Mouse (Mus musculus): ENCODE measurements around the gene Sulf2. TPM values are rescaled to one million over a fixed set of nuclear protein-coding genes. Genes with fewer than 3 reads are reported as not detected.
A peak's percentile ranks its signal among the peaks of the same experiment; 100 is the strongest.

The Sulf2 gene
- polyA plus RNA-seq, 1 experiment from 2014 or later, result 73.6 TPM

DNA sequence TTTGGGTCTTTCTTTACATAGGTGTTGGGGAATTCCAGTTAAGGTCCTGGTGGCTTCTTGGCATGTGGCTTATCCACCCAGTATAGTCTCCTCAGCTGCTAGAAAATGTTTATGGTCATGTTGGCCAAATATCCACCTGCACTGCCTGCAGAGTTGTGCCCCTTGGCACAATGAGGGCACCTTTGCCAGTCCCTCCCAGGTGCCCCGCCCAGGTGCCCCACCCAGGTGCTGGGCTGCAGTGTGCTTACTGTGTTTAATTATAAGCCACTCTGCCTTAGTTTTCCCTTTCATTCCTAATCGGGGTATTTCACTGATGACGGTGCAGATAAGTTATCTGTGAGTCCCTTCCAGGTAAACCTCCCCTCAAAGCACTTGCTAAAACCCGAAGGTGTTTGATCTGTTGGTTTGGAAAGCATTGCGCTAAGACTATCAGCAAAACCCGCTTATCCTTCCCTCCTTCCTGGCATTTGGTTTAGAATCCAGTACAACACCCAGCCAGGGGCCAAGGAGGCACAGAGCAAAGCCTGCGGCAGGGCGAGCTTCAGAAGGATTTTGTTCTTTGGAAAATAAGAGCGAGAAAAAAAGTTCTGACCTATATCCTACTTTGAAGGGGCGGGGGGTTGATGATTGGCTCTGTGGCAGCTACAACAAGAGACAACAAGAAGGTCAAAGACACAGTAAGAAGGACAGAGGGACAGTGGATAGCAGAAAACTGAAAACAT lies 7.4 kb downstream of the Sulf2 start:
- Histone ChIP-seq H3K36me3 (ENCODE audit: control insufficient read depth, insufficient read depth, low read length) (no peaks in the 10 kb centered on the region), H3K27me3 (replicated peaks; ENCODE audit: control insufficient read depth, insufficient read depth, low read length) (0 out of 2 replicates have a peak, but pooled peaks cover 3% of the 10 kb centered on the region), H3K4me1 (ENCODE audit: control insufficient read depth, insufficient read depth, low read depth, low read length) (peaks cover 29% of the 10 kb centered on the region), H3K9ac (ENCODE audit: low read depth, low read length) (no peak overlapping the region), H3K4me3 (ENCODE audit: low read length) (no peak overlapping the region), H3K27ac (ENCODE audit: low read depth, low read length) (no peak overlapping the region), H3K4me2 (ENCODE audit: low read length) (no peak overlapping the region), H3K9me3 (ENCODE audit: control insufficient read depth, low read length) (no peaks in the 10 kb centered on the region)
- WGBS, result 88% methylated on average over 10 of the region's 10 CpGs
- ATAC-seq, result no peak

DNA sequence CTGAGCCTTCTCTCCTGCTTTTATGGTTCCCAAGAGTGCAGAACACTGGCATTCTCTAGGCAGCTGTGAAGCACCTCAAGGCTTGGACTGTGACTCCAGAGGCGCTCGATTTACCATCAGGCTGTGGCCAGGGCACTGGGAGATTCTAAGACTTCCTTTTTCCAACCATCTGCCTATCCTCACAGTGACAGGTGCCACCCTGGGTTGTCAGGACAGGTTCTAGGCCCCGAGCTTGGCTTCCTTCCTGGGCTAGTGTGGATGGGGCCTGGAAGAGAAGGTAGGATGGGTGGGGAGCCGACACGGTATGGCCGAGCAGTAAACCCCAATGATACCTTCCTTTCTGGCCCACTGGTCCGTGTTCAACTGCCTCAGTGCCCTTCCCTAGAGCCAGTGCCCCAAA lies 9.0 kb downstream of the Sulf2 start:
- WGBS, result 88% methylated on average over 7 of the region's 7 CpGs
- no peaks in the 10 kb centered on the region for H3K9me3 ChIP-seq (ENCODE audit: control insufficient read depth, low read length)

DNA sequence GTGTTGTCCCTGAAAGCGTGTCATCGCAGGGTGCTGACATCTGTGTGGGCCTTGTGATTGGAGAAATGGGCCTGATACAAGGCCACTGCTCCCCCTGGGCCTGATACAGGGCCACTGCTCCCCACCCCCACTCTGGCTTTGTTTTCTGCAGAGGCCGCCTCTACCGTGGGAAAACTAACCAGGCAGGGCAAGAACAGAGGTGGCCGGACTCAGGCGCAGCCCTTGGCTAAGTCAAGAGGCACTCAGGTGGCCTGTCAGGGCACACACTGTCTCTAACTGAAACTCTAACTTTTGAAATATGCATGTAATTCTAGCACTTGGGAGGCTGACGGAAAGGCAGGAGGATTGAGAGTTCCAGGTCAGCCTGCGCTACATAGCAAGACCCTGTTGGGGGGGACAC lies 10.4 kb downstream of the Sulf2 start:
- peaks cover 15% of the 10 kb centered on the region for H3K4me1 ChIP-seq (ENCODE audit: control insufficient read depth, insufficient read depth, low read depth, low read length)
- H3K36me3 ChIP-seq (ENCODE audit: control insufficient read depth, insufficient read depth, low read length), result no peaks in the 10 kb centered on the region
- no peak for ATAC-seq
- H3K27ac ChIP-seq (ENCODE audit: low read depth, low read length), result no peak overlapping the region
- no peak overlapping the region for H3K9ac ChIP-seq (ENCODE audit: low read depth, low read length)
- no peaks in the 10 kb centered on the region for H3K9me3 ChIP-seq (ENCODE audit: control insufficient read depth, low read length)
- WGBS, result 76% methylated on average over 8 of the region's 8 CpGs
- no peak overlapping the region for H3K4me3 ChIP-seq (ENCODE audit: low read length)
- 0 out of 2 replicates have a peak, but pooled peaks cover 3% of the 10 kb centered on the region for H3K27me3 ChIP-seq (replicated peaks; ENCODE audit: control insufficient read depth, insufficient read depth, low read length)
- no peak overlapping the region for H3K4me2 ChIP-seq (ENCODE audit: low read length)

More for the DNA sequence above, 9.0 kb downstream of the Sulf2 start:
- ATAC-seq, result no peak
- no peaks in the 10 kb centered on the region for H3K36me3 ChIP-seq (ENCODE audit: control insufficient read depth, insufficient read depth, low read length)
- 0 out of 2 replicates have a peak, but pooled peaks cover 3% of the 10 kb centered on the region for H3K27me3 ChIP-seq (replicated peaks; ENCODE audit: control insufficient read depth, insufficient read depth, low read length)
- no peak overlapping the region for H3K4me3 ChIP-seq (ENCODE audit: low read length)
- no peak overlapping the region for H3K4me2 ChIP-seq (ENCODE audit: low read length)
- H3K4me1 ChIP-seq (ENCODE audit: control insufficient read depth, insufficient read depth, low read depth, low read length), result peaks cover 20% of the 10 kb centered on the region
- no peak overlapping the region for H3K9ac ChIP-seq (ENCODE audit: low read depth, low read length)
- H3K27ac ChIP-seq (ENCODE audit: low read depth, low read length), result no peak overlapping the region

DNA sequence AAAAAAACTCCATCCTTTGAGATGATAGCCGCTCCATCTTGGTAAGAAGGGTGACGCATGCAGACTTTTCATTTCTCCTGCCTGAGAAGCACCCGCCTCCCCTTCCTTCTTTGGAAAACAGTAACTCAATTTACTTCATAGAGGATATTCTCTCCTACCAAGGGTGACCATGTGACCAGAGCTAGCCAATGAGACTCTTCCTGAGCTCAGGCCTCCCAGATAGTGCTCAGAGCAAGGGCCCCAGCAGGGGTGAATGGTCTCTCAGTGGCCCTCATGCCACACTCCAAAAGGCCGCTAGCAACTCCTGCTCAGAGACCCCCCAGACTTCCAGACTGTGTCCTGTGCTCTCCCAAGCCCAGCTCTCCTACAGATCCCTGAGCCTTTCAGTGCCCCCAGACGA lies 11.6 kb downstream of the Sulf2 start:
- H3K36me3 ChIP-seq (ENCODE audit: control insufficient read depth, insufficient read depth, low read length), result no peaks in the 10 kb centered on the region
- peaks cover 13% of the 10 kb centered on the region for H3K4me1 ChIP-seq (ENCODE audit: control insufficient read depth, insufficient read depth, low read depth, low read length)
- no peak overlapping the region for H3K9ac ChIP-seq (ENCODE audit: low read depth, low read length)
- no peak overlapping the region for H3K27ac ChIP-seq (ENCODE audit: low read depth, low read length)
- H3K9me3 ChIP-seq (ENCODE audit: control insufficient read depth, low read length), result no peaks in the 10 kb centered on the region
- no peak overlapping the region for H3K4me3 ChIP-seq (ENCODE audit: low read length)
- 0 out of 2 replicates have a peak, but pooled peaks cover 3% of the 10 kb centered on the region for H3K27me3 ChIP-seq (replicated peaks; ENCODE audit: control insufficient read depth, insufficient read depth, low read length)
- ATAC-seq, result no peak
- H3K4me2 ChIP-seq (ENCODE audit: low read length), result no peak overlapping the region
- 85% methylated on average over 5 of the region's 5 CpGs for WGBS

DNA sequence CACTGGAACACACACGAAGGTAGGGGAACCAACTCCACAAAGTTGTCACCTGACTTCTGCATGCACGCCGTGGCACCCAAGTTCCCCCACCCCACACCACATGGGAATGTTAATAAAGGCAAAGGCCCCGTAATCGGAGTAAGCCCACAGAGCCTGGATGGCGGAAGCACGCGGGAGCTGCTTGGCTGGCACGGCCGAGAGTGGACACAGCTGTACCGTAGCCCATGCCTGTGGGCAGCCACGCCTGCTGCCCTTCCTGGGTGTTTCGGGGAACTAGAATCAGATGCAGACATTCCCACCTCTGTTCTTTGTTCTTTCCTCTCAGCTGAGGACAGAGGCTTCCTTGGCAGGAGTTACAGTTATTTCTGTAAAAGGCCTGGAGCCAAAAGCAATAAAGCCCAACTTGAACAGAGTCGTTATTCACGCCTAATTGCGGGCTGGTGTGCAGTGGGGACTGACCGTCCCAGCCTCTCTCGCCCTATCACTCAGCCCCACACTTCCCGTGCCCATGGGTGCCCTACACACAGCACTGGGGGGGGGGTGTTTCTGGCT lies 12.8 kb downstream of the Sulf2 start:
- peak overlapping the region; percentile 20; the same call in 1 of the 2 replicates for H3K4me2 ChIP-seq (ENCODE audit: low read length)
- H3K9ac ChIP-seq (ENCODE audit: low read depth, low read length), result peak overlapping the region; percentile 14; the same call in 1 of the 2 replicates
- H3K9me3 ChIP-seq (ENCODE audit: control insufficient read depth, low read length), result no peaks in the 10 kb centered on the region
- no peak overlapping the region for H3K4me3 ChIP-seq (ENCODE audit: low read length)
- peaks cover 11% of the 10 kb centered on the region for H3K4me1 ChIP-seq (ENCODE audit: control insufficient read depth, insufficient read depth, low read depth, low read length)
- H3K27ac ChIP-seq (ENCODE audit: low read depth, low read length), result peak overlapping the region; percentile 62
- WGBS, result 36% methylated on average over 19 of the region's 19 CpGs
- no peaks in the 10 kb centered on the region for H3K27me3 ChIP-seq (replicated peaks; ENCODE audit: control insufficient read depth, insufficient read depth, low read length)
- ATAC-seq, result peak; percentile 75
- no peaks in the 10 kb centered on the region for H3K36me3 ChIP-seq (ENCODE audit: control insufficient read depth, insufficient read depth, low read length)

DNA sequence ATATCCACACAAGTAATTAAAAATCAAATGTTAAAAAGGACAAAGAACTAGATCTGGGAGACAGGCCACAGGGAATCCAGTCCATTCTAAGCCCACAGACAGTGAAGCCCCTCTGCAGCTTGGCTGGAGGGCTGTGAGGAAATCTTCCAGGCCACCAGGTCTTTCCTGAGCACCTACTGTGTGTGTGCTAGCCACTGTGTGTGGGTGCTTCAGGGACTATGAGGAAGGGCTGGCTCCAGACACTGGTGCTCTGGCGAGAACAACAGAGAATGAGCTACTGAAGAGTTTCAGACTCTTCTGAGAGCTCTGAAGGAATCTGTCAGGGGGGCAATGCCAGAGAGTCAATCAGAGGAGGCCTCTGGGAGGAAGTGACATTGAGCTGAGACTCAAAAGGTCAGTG lies 13.6 kb downstream of the Sulf2 start:
- Histone ChIP-seq H3K4me3 (ENCODE audit: low read length) (no peak overlapping the region), H3K9me3 (ENCODE audit: control insufficient read depth, low read length) (no peaks in the 10 kb centered on the region), H3K4me2 (ENCODE audit: low read length) (no peak overlapping the region), H3K27ac (ENCODE audit: low read depth, low read length) (no peak overlapping the region; the same call in 1 of the 2 replicates), H3K36me3 (ENCODE audit: control insufficient read depth, insufficient read depth, low read length) (no peaks in the 10 kb centered on the region), H3K9ac (ENCODE audit: low read depth, low read length) (no peak overlapping the region), H3K27me3 (replicated peaks; ENCODE audit: control insufficient read depth, insufficient read depth, low read length) (no peaks in the 10 kb centered on the region), H3K4me1 (ENCODE audit: control insufficient read depth, insufficient read depth, low read depth, low read length) (peaks cover 11% of the 10 kb centered on the region)
- 73% methylated on average over 1 of the region's 1 CpGs for WGBS
- ATAC-seq, result no peak

DNA sequence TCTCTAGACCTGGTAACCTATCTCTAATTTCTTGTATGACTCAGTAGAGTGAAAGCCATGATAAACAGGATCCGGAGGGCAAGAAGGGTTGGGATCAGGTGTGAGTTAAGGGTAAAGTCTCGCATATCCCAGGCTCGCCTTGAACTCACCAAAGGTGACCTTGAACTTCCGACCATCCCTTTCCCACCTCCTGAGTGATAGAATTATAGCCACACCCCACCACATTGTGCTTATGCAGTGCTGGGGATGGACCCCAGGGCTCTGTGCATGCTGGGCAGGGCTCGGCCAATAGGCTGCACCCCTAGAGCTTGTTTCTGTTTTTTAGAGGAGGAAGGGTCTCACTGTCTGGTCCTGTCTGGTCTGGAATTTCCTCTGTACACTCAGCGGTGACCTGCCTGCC lies 14.4 kb downstream of the Sulf2 start:
- WGBS, result 89% methylated on average over 6 of the region's 6 CpGs
- H3K27me3 ChIP-seq (replicated peaks; ENCODE audit: control insufficient read depth, insufficient read depth, low read length), result no peaks in the 10 kb centered on the region
- no peak overlapping the region for H3K4me3 ChIP-seq (ENCODE audit: low read length)
- no peaks in the 10 kb centered on the region for H3K36me3 ChIP-seq (ENCODE audit: control insufficient read depth, insufficient read depth, low read length)
- no peak for ATAC-seq
- no peak overlapping the region for H3K9ac ChIP-seq (ENCODE audit: low read depth, low read length)
- no peaks in the 10 kb centered on the region for H3K9me3 ChIP-seq (ENCODE audit: control insufficient read depth, low read length)
- peaks cover 17% of the 10 kb centered on the region for H3K4me1 ChIP-seq (ENCODE audit: control insufficient read depth, insufficient read depth, low read depth, low read length)
- H3K27ac ChIP-seq (ENCODE audit: low read depth, low read length), result no peak overlapping the region
- H3K4me2 ChIP-seq (ENCODE audit: low read length), result no peak overlapping the region

DNA sequence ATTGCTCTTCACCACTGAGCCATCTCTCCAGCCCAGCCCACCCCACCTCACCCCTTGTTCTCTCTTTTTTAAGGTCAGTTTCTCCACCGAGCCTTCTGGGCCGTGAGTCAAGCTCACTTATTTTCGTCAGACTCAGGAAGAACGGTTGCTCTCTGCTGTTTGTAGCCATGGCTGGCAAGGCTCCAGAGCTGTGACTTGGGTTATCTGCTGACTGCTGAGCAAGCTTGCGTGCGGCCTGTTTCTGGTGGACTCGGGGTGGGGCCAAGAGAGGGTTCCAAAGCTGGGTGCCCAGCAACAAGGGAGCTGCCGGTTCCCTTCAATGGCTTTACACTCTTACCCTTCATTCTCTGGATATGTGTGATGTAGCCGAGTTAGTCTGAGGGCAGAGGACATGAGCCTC lies 15.0 kb downstream of the Sulf2 start:
- 57% methylated on average over 9 of the region's 9 CpGs for WGBS
- Histone ChIP-seq H3K27me3 (replicated peaks; ENCODE audit: control insufficient read depth, insufficient read depth, low read length) (no peaks in the 10 kb centered on the region), H3K4me1 (ENCODE audit: control insufficient read depth, insufficient read depth, low read depth, low read length) (peaks cover 23% of the 10 kb centered on the region), H3K4me3 (ENCODE audit: low read length) (no peak overlapping the region), H3K9me3 (ENCODE audit: control insufficient read depth, low read length) (no peaks in the 10 kb centered on the region), H3K9ac (ENCODE audit: low read depth, low read length) (no peak overlapping the region), H3K36me3 (ENCODE audit: control insufficient read depth, insufficient read depth, low read length) (no peaks in the 10 kb centered on the region), H3K27ac (ENCODE audit: low read depth, low read length) (no peak overlapping the region), H3K4me2 (ENCODE audit: low read length) (no peak overlapping the region)
- no peak for ATAC-seq

DNA sequence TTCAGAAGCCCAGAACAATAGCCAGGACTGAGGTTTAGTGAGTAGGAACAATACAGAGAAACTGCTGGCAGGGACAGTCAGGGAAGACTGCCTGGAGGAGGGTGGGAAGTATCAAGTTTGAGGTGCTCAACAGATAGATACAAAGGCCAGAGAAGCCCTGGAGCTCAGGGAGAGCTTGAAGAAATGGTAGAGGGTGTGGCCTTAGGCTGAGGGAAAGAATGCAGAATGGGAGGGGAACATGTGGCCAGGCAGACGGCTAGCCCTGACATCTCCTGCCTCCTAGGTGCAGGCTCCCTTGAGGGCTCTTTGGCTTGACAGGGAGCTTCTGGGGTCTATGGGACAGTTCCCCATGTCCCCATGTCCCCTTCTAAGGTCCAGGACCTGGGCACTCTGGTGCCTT lies 17.2 kb downstream of the Sulf2 start:
- H3K27me3 ChIP-seq (replicated peaks; ENCODE audit: control insufficient read depth, insufficient read depth, low read length), result no peaks in the 10 kb centered on the region
- WGBS, result 63% methylated on average over 1 of the region's 1 CpGs
- ATAC-seq, result no peak
- no peak overlapping the region for H3K9ac ChIP-seq (ENCODE audit: low read depth, low read length)
- H3K4me1 ChIP-seq (ENCODE audit: control insufficient read depth, insufficient read depth, low read depth, low read length), result peaks cover 23% of the 10 kb centered on the region
- H3K4me2 ChIP-seq (ENCODE audit: low read length), result no peak overlapping the region
- H3K4me3 ChIP-seq (ENCODE audit: low read length), result no peak overlapping the region
- no peaks in the 10 kb centered on the region for H3K36me3 ChIP-seq (ENCODE audit: control insufficient read depth, insufficient read depth, low read length)
- H3K9me3 ChIP-seq (ENCODE audit: control insufficient read depth, low read length), result no peaks in the 10 kb centered on the region
- no peak overlapping the region for H3K27ac ChIP-seq (ENCODE audit: low read depth, low read length)

All from hindbrain, embryonic 16.5 days (tissue).